10 mouse cellular contexts compared by ENCODE assay signal in the genomic region with DNA sequence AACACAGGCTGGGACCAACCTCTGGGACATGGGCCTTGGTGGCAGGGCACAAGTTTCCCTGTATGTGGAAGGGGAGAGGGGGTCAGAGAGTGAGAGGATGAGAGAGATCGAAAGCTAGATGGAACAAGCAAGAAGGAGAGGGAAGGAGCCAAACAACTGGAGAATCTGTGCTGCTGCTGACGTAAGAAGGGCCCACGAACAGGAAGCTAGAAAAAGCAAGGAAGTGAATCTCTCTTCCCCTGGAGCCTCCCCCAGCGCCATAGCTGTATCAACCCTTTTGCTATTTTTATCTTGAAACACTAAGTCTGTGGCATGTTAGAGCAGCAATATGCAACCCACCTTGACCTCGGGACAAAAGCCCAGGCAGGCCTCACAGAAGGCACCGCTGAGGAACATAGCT. TPM values are rescaled to one million over a fixed set of nuclear protein-coding genes. Genes with fewer than 3 reads are reported as not detected.
DNase-seq lines count a peak whose midpoint lies in the region; ATAC-seq and TF ChIP-seq lines count a peak whose summit lies in the region.
"Had no signal": no experiment of that assay in that cellular context is flagged by ENCODE, and none has a peak within 500 bp of the region (broad histone marks: within the 10 kb centered on the region; RNA-seq: fewer than 3 reads in every experiment).

No protein-coding gene starts in this region.

- no peak for TF ChIP-seq CTCF in hindbrain, postnatal 0 days (IDR thresholded peaks at IDR 0.05; ENCODE audit: low read depth)

- no peak for DNase-seq in hindbrain, postnatal 0 days (ENCODE audit: low spot score)
- peak; percentile 36 to 49 for DNase-seq in B cell, adult 2 months
- DNase-seq in brain, adult 2 months (ENCODE audit: low read depth, low spot score): peak; percentile 17
- DNase-seq in cerebellum, postnatal 25 days: no peak
- no peak for DNase-seq in ovary, postnatal 36 days (ENCODE audit: low spot score)
- DNase-seq: cerebellum, postnatal 14 days had no signal

- H3K9me3 ChIP-seq in hindbrain, postnatal 0 days (ENCODE audit: low read length): no peaks in the 10 kb centered on the region
- no peaks in the 10 kb centered on the region for H3K9me3 ChIP-seq in hindbrain, embryonic 13.5 days
- H3K9me3 ChIP-seq in liver, embryonic 16.5 days (replicated peaks; ENCODE audit: control insufficient read depth, low read length): no peaks in the 10 kb centered on the region
- H3K9me3 ChIP-seq: forebrain, embryonic 13.5 days had no signal

- H3K36me3 ChIP-seq in hindbrain, postnatal 0 days (ENCODE audit: insufficient read depth, low read length): no peaks in the 10 kb centered on the region
- no peaks in the 10 kb centered on the region for H3K36me3 ChIP-seq in hindbrain, embryonic 13.5 days
- no peaks in the 10 kb centered on the region for H3K36me3 ChIP-seq in liver, embryonic 16.5 days (ENCODE audit: control insufficient read depth, insufficient read depth)

- H3K4me3 ChIP-seq in hindbrain, postnatal 0 days (ENCODE audit: low read length): no peak overlapping the region
- no peak overlapping the region for H3K4me3 ChIP-seq in hindbrain, embryonic 13.5 days
- no peak overlapping the region for H3K4me3 ChIP-seq in liver, embryonic 16.5 days (ENCODE audit: low read depth, low read length)
- H3K4me3 ChIP-seq: forebrain, embryonic 13.5 days had no signal

- 76% methylated on average over 6 of the region's 6 CpGs for WGBS in hindbrain, postnatal 0 days
- 78% methylated on average over 6 of the region's 6 CpGs for WGBS in hindbrain, embryonic 13.5 days
- WGBS in liver, embryonic 16.5 days (ENCODE audit: insufficient replicate concordance): 37% methylated on average over 6 of the region's 6 CpGs

- no peaks in the 10 kb centered on the region for H3K27me3 ChIP-seq in hindbrain, postnatal 0 days (ENCODE audit: insufficient read depth, low read length)
- H3K27me3 ChIP-seq in hindbrain, embryonic 13.5 days: no peaks in the 10 kb centered on the region
- H3K27me3 ChIP-seq in liver, embryonic 16.5 days (ENCODE audit: control insufficient read depth, insufficient read depth, low read depth, low read length): no peaks in the 10 kb centered on the region
- H3K27me3 ChIP-seq: forebrain, embryonic 13.5 days had no signal

- no peak for ATAC-seq in hindbrain, postnatal 0 days
- no peak for ATAC-seq in hindbrain, embryonic 13.5 days (ENCODE audit: low FRiP score)
- ATAC-seq in liver, embryonic 16.5 days (ENCODE audit: low read depth): no peak
- ATAC-seq: forebrain, embryonic 13.5 days; midbrain, embryonic 16.5 days had no signal

- H3K4me1 ChIP-seq in hindbrain, postnatal 0 days (ENCODE audit: insufficient read depth, low read length): no peaks in the 10 kb centered on the region
- H3K4me1 ChIP-seq in hindbrain, embryonic 13.5 days (replicated peaks): no peaks in the 10 kb centered on the region; the same call in 1 of the 2 replicates
- peaks cover 51% of the 10 kb centered on the region for H3K4me1 ChIP-seq in liver, embryonic 16.5 days (ENCODE audit: control insufficient read depth, low read depth, low read length)

- no peak overlapping the region for H3K4me2 ChIP-seq in hindbrain, postnatal 0 days (ENCODE audit: low read depth, low read length)
- no peak overlapping the region for H3K4me2 ChIP-seq in hindbrain, embryonic 13.5 days
- no peak overlapping the region for H3K4me2 ChIP-seq in liver, embryonic 16.5 days (ENCODE audit: low read depth, low read length)
- H3K4me2 ChIP-seq: forebrain, embryonic 13.5 days had no signal

- 0 out of 2 replicates have a peak overlapping the region, but pooled peaks have one; percentile 12 for H3K27ac ChIP-seq in hindbrain, postnatal 0 days
- H3K27ac ChIP-seq in hindbrain, embryonic 13.5 days: no peak overlapping the region
- peak overlapping the region; percentile 57; the same call in 1 of the 2 replicates for H3K27ac ChIP-seq in liver, embryonic 16.5 days (ENCODE audit: low read length)
- H3K27ac ChIP-seq: forebrain, embryonic 13.5 days had no signal

- no peak overlapping the region for H3K9ac ChIP-seq in hindbrain, postnatal 0 days (replicated peaks; ENCODE audit: low read length)
- no peak overlapping the region for H3K9ac ChIP-seq in hindbrain, embryonic 13.5 days
- no peak overlapping the region for H3K9ac ChIP-seq in liver, embryonic 16.5 days (ENCODE audit: low read depth, low read length)
- H3K9ac ChIP-seq: forebrain, embryonic 13.5 days had no signal

RNA-seq across cellular contexts. Expression of a gene that starts 8.8 kb away (rescaled TPM):
- total RNA-seq in hindbrain, postnatal 0 days (2014; rRNA removed): 53.1 and 68.4 TPM in 2 replicates
- 131 and 140 TPM in 2 replicates for polyA plus RNA-seq in hindbrain, postnatal 0 days (2015; fragmentation: Nextera tagmentation; extraction: Ambion mirVana)
- polyA plus RNA-seq in hindbrain, embryonic 13.5 days (2015; fragmentation: Nextera tagmentation; extraction: Ambion mirVana): 72.1 and 73.0 TPM in 2 replicates
- polyA plus RNA-seq in liver, embryonic 16.5 days (2015; fragmentation: Nextera tagmentation; extraction: Ambion mirVana): 18.6 and 22.2 TPM in 2 replicates

RNA-seq across cellular contexts. Expression of a gene that starts 53.0 kb away (rescaled TPM):
- total RNA-seq in hindbrain, postnatal 0 days (2014; rRNA removed): 53.1 and 60.5 TPM in 2 replicates
- 33.6 and 34.1 TPM in 2 replicates for polyA plus RNA-seq in hindbrain, postnatal 0 days (2015; fragmentation: Nextera tagmentation; extraction: Ambion mirVana)
- 48.4 and 53.5 TPM in 2 replicates for polyA plus RNA-seq in hindbrain, embryonic 13.5 days (2015; fragmentation: Nextera tagmentation; extraction: Ambion mirVana)
- polyA plus RNA-seq in liver, embryonic 16.5 days (2015; fragmentation: Nextera tagmentation; extraction: Ambion mirVana): 21.3 and 25.0 TPM in 2 replicates

RNA-seq across cellular contexts. Expression of a gene that starts 59.5 kb away (rescaled TPM):
- 79.6 and 93.3 TPM in 2 replicates for total RNA-seq in hindbrain, postnatal 0 days (2014; rRNA removed)
- polyA plus RNA-seq in hindbrain, postnatal 0 days (2015; fragmentation: Nextera tagmentation; extraction: Ambion mirVana): 107 and 114 TPM in 2 replicates
- 69.1 and 69.5 TPM in 2 replicates for polyA plus RNA-seq in hindbrain, embryonic 13.5 days (2015; fragmentation: Nextera tagmentation; extraction: Ambion mirVana)
- 7.1 and 7.4 TPM in 2 replicates for polyA plus RNA-seq in liver, embryonic 16.5 days (2015; fragmentation: Nextera tagmentation; extraction: Ambion mirVana)

Comparison
In these comparisons a context has a peak if more than half of its experiments do, and no peak if none do; other contexts are left out.
1. DNase-seq: peak in B cell, adult 2 months (2 of 2) and brain, adult 2 months (single experiment); none in hindbrain, postnatal 0 days (single experiment), cerebellum, postnatal 25 days (0 of 2) and ovary, postnatal 36 days (single experiment).